Mouse (Mus musculus): Measurements from ENCODE around the gene Fam205a4.
"Not testable (repeated sequence)": the region's sequence is repeated elsewhere in the genome, so short reads cannot be mapped to it uniquely, and the experiment has no call there.

Gene Fam205a4
- long read RNA-seq, experiment 1: 0 reads
- long read RNA-seq, experiment 2: 0 reads

GRCm38 (mm10) chr4:41965758-41966157, at the start of gene Fam205a4:
Gene Fam205a4 (plus strand): TSS chr4:41966058.
- intact Hi-C loops (cut with DNase I): not testable (repeated sequence)

GRCm38 (mm10) chr4:41941272-41941671, 24.6 kb upstream of the Fam205a4 start, which contains the start of gene Gm20878:
Gene Gm20878 (plus strand): TSS chr4:41941572.
- intact Hi-C loops (cut with DNase I): not testable (repeated sequence)

Data from adrenal gland (tissue).